In the genomic region with DNA sequence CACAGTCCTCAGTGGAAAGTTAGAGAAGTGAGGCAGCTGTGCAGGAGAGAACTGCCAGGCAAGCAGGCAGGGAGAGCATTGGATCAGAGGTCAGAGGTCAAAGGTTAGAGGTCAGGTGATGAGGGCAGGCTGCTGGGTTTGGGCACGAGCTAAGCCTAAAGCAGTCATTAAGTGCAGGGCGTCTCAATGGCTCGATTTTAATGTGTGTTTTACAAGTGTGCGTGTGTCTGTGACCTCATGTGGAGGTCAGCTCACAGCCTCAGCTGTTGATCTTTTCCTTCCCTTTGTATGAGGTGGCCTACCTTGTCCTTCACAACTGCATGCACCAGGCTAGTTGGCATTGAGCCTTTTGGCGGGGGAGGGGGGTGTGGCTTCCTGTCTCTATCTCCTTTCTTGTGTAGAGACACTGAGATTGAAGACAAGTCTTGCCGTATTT, we compare ENCODE assay signal across 13 mouse cellular contexts. TPM values are rescaled to one million over a fixed set of nuclear protein-coding genes. Genes with fewer than 3 reads are reported as not detected.
DNase-seq lines count a peak whose midpoint lies in the region; ATAC-seq and TF ChIP-seq lines count a peak whose summit lies in the region.
"Had no signal": no experiment of that assay in that cellular context is flagged by ENCODE, and none has a peak within 500 bp of the region (broad histone marks: within the 10 kb centered on the region; RNA-seq: fewer than 3 reads in every experiment).

No protein-coding gene starts in this region.

- peak; percentile 72 for ATAC-seq in inflammation-experienced regulatory T-cells, adult 6 months
- ATAC-seq: liver, postnatal 0 days; Patski had no signal

- H3K4me3 ChIP-seq in lung, adult 2 months (replicated peaks; ENCODE audit: extremely low read depth, low read depth, low read length) = no peak overlapping the region
- H3K4me3 ChIP-seq: hindbrain, embryonic 13.5 days; left cerebral cortex, adult 2 months had no signal

- no peak for TF ChIP-seq POLR2A in lung, adult 2 months (IDR thresholded peaks at IDR 0.05; ENCODE audit: borderline replicate concordance, extremely low read depth, low read depth, low read length)

- WGBS in lung, adult 2 months = 22% methylated on average over 6 of the region's 6 CpGs

- peak; percentile 35 for DNase-seq in lung, postnatal 36 days
- DNase-seq in lung, postnatal 14 days = no peak
- peak; percentile 59 for DNase-seq in ES-CJ7 (ENCODE audit: low read depth, low spot score)
- DNase-seq in adrenal gland, adult 2 months = peak; percentile 73
- DNase-seq in lung, adult 2 months = no peak
- no peak for DNase-seq in heart, adult 11 months
- DNase-seq: gastrocnemius, postnatal 14 days; liver, postnatal 0 days; right cerebral cortex, adult 18-20 months had no signal

- H3K4me1 ChIP-seq in lung, adult 2 months (ENCODE audit: control insufficient read depth, insufficient read depth, low read length) = no peaks in the 10 kb centered on the region; the same call in 1 of the 2 replicates
- H3K4me1 ChIP-seq: hindbrain, embryonic 13.5 days had no signal

- TF ChIP-seq CTCF in lung, adult 2 months (IDR thresholded peaks at IDR 0.05; ENCODE audit: insufficient read depth, low read length) = no peak

RNA-seq across cellular contexts. Expression of a gene that starts 19.0 kb away (rescaled TPM):
- under 1 TPM; 0.31 to 0.40 TPM for total RNA-seq in adrenal gland, adult 2 months (2021)
- 0.62 and 0.63 TPM in 2 replicates for polyA plus RNA-seq in adrenal gland, adult 2 months (2012; rRNA removed)
- 10 to 100 TPM; 43.2 to 53.9 (median 51.8) TPM for polyA plus RNA-seq in inflammation-experienced regulatory T-cells, adult 6 months (2017; shearing (Covaris generic))
- polyA plus RNA-seq in lung, adult 2 months (2012; rRNA removed) = 12.3 and 15.3 TPM in 2 replicates
- polyA plus RNA-seq: Patski had no signal

Comparison
In these comparisons a context has a peak if more than half of its experiments do, and no peak if none do; other contexts are left out.
1. DNase-seq: peak in lung, postnatal 36 days (single experiment), ES-CJ7 (single experiment) and adrenal gland, adult 2 months (single experiment); none in lung, postnatal 14 days (single experiment), lung, adult 2 months (single experiment) and heart, adult 11 months (single experiment).